Mouse (Mus musculus): Measurements from ENCODE around the gene Mfsd4a. TPM values are rescaled to one million over a fixed set of nuclear protein-coding genes. Genes with fewer than 3 reads are reported as not detected.

Mfsd4a gene
- total RNA-seq, 2 experiments from 2014 or later, result 14.6 to 20.9 TPM

DNA sequence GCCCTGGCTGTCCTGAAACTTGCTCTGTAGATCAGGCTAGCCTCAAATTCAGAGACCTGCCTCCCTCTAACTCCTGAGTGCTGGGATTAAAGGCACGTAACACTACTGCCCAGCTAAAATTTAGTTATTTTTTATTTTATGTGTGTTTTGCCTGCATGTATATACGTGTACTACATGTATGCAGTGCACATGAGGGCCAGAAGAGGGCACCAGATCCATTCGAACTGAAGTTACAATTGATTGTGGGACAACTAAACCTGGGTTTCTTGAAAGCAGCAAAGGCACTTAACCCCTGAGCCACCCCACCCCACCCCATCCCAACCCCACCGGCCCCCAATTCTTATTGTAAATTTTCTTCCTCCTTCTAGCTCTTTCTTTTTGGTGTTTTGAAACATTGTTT, 72.8 kb downstream of the Mfsd4a start:
- DNase-seq, result peak; percentile 65
- intact Hi-C loops (cut with DNase I), result loop anchor here (5.0 kb wide), 2 partner anchors 52 to 117 kb away; no protein-coding TSS in a partner anchor

DNA sequence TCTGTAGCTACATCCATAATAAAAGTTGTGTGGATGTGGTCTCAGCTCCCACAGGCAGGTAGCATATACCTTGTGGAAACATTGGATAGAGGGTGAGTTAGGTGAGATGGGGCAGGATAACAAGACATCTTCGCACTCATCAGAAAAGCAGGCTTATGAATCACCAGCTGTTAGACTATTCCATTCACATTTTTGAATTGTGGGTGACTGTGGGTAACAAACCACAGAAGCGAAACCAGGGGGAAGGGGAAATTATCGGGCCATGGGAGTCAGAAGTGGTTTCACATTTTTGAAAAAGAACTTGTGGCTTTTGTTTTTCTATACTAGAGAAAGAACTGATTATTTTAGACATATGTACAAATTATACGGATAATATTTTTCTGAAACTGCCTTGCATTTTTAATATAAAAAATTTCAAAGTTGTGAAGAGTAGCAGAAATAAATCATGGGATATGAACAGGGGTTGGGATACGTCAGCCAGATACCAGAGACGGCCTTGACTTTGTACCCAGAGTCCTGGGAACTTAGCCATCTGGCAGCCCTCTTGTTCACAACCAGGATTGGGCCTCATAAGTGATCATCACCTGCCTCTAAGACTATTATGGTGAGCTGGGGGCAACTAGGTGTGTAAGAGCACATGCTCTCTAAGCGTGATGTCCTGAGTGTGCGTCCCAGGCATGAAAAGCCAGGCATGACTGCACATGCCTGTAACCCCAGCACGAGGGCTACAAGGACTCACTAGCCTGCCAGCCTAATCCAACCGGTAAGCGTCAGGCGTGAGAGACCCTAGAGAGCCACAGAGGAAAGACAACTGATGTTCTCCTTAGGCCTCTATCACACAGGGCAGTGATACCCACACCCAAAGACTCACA, 74.5 kb downstream of the Mfsd4a start:
- intact Hi-C loops (cut with DNase I), result no loop called here
- DNase-seq, result no peak

GRCm38 (mm10) chr1:131992561-131993001, 75.3 kb downstream of the Mfsd4a start:
- intact Hi-C loops (cut with DNase I), result no loop called here
- DNase-seq, result no peak

- no peak for DNase-seq
- intact Hi-C loops (cut with DNase I), result no loop called here
Observed at GRCm38 (mm10) chr1:131990083-131990760, 77.6 kb downstream of the Mfsd4a start.

- intact Hi-C loops (cut with DNase I), result loop anchor here (10.0 kb wide), 1 partner anchor 365 kb away; no protein-coding TSS in a partner anchor
- no peak for DNase-seq
Observed at GRCm38 (mm10) chr1:131989476-131989875, 78.4 kb downstream of the Mfsd4a start.

DNA sequence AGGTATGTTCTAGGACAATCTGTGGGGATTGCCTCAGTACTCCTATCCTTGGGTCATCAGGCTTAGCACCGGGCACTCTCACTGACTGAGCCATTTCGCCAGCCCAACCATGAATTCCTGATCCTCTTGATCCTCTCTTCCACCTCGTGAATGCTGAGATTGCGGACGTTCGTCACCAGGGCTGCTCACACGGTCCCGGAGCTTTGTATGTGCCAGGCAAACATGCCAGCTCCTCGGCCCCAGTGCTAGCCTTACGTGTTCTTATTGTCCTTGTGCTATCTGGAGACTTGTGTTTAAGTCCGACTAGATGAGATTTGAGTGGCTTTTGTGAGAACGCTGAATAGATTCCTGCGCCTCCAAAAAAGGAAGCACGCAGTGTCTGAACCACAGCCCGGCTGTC, 80.4 kb downstream of the Mfsd4a start:
- no peak for DNase-seq
- intact Hi-C loops (cut with DNase I), result loop anchor here (10.0 kb wide), 1 partner anchor 367 kb away; no protein-coding TSS in a partner anchor

DNA sequence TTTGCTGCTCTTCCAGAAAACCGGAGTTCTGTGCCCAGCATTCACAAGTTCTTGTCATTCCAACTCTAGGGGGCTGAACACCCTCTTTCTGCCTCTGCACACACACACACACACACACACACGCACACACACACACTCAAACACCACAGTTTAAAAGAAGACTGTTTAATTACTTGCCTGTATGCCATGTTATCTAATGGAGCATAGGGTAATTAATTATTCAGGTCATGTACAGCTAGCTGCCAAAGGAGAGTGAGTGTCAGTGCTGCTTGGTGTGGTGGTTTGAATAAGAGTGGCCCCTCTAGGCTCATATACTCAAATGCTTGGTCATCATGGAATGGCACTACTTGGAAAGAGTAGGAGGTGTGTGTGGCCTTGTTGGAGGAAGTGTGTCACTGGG, 84.1 kb downstream of the Mfsd4a start:
- no peak for DNase-seq
- intact Hi-C loops (cut with DNase I), result loop anchor here (5.0 to 10.0 kb wide), 2 partner anchors 128 to 371 kb away; no protein-coding TSS in a partner anchor

- DNase-seq, result peak; percentile 73
- intact Hi-C loops (cut with DNase I), result loop anchor here (5.0 to 10.0 kb wide), 2 partner anchors 129 to 372 kb away; no protein-coding TSS in a partner anchor
Observed at GRCm38 (mm10) chr1:131982907-131983306, 85.0 kb downstream of the Mfsd4a start.

DNA sequence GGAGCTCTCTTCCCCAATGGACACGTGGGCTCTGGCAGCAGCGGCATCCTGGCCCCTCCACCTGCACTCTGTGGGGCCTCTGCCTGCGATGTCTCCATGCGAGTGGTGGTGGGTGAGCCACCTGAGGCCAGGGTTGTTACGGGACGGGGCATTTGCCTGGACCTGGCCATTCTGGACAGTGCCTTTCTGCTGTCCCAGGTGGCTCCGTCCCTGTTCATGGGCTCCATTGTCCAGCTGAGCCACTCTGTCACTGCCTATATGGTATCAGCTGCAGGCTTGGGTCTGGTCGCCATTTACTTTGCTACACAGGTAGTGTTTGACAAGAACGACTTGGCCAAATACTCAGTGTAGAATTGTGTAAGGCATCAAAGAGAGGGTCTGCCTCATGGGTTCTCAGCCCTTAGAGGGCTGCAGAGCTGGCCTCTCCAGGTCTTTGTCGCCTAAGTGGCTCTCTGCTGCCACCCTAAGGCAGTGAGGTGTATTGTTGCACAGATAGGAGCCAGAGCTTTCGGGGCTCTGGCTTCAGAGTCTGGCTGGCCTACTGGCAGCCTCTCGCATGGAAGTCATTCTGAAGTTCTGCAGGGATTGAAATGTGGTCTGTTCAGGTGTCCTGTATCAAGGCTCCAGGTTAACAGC, 86.4 kb downstream of the Mfsd4a start:
- intact Hi-C loops (cut with DNase I), result loop anchor here (5.0 to 10.0 kb wide), 2 partner anchors 131 to 373 kb away; no protein-coding TSS in a partner anchor
- peak; percentile 80 for DNase-seq

- DNase-seq, result no peak
- intact Hi-C loops (cut with DNase I), result loop anchor here (5.0 to 10.0 kb wide), 2 partner anchors 132 to 374 kb away; no protein-coding TSS in a partner anchor
Observed at GRCm38 (mm10) chr1:131980471-131980870, 87.4 kb downstream of the Mfsd4a start.

- no peak for DNase-seq
- intact Hi-C loops (cut with DNase I), result no loop called here
Observed at GRCm38 (mm10) chr1:131976886-131977285, 91.0 kb downstream of the Mfsd4a start.

DNA sequence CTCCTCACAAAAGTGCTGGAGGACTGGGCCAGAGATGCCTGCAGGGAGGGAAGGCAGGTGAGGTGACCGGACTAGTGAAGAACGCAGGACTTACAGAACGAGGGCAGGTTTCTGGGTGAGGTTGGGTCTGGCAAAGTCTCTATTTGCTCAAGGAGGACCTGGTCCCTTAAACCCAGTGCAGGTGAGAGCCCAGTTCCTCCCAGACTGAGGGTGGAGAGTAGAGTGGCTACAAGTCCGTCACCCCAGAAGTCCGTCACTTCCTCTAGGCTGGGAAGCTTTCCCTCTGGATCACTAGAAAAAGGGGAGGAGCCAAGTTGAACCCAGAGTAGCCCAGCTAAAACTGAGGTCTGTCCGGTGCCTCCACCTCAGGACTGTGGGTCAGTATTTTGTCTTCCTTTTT, 93.9 kb downstream of the Mfsd4a start:
- DNase-seq, result no peak
- intact Hi-C loops (cut with DNase I), result no loop called here

Other genes starting within 250 kb of the Mfsd4a start
- gene Slc41a1, start 240.6 kb downstream of the Mfsd4a start, total RNA-seq (2021), result 10 to 100 TPM; 32.8 to 35.8 TPM
- 1 to 10 TPM; 6.8 to 7.5 TPM for gene Rab29, start 200.8 kb downstream of the Mfsd4a start, total RNA-seq (2021)
- gene Nucks1, start 157.5 kb downstream of the Mfsd4a start, total RNA-seq (2021), result 100 to 1,000 TPM; 224 to 229 TPM
- 1 to 10 TPM in 1 of 2 experiments, under 1 TPM in 1; 0.91 to 1.3 TPM for gene Slc45a3, start 105.1 kb downstream of the Mfsd4a start, total RNA-seq (2021)
- gene Elk4, start 60.5 kb downstream of the Mfsd4a start, total RNA-seq (2021), result 10 to 100 TPM; 53.0 to 56.1 TPM
- 10 to 100 TPM in 1 of 2 experiments, 1 to 10 TPM in 1; 9.3 to 11.5 TPM for gene Cdk18, start 71.6 kb upstream of the Mfsd4a start, total RNA-seq (2021)
- gene Lemd1, start 123.4 kb upstream of the Mfsd4a start, total RNA-seq (2021), result 10 to 100 TPM in 1 of 2 experiments, 1 to 10 TPM in 1; 8.8 to 10.1 TPM
- gene AC124108.1, start 123.4 kb upstream of the Mfsd4a start, total RNA-seq (2021), result 1 to 10 TPM; 3.6 to 4.2 TPM
- not detected for gene Gm10188, start 161.7 kb upstream of the Mfsd4a start, total RNA-seq (2021)
- gene Klhdc8a, start 230.6 kb upstream of the Mfsd4a start, total RNA-seq (2021), result 10 to 100 TPM in 1 of 2 experiments, 1 to 10 TPM in 1; 9.1 to 10.7 TPM
- gene Nuak2, start 248.1 kb upstream of the Mfsd4a start, total RNA-seq (2021), result 1 to 10 TPM; 2.6 to 3.2 TPM

Measured in left cerebral cortex, postnatal 4 days (tissue).